Mouse (Mus musculus) lung, adult 2 months (tissue): ENCODE data around the gene Panx3.

ENCODE experiments used
- CTCF ChIP-seq: fragments of 200-500 bp; IDR thresholded peaks from 2 replicates; pipeline ENCODE4 v1.5.1; 2011; ENCODE audit warnings: mild to moderate bottlenecking, low read length, control low read depth; ENCODE audit not compliant: insufficient read depth
- POLR2A ChIP-seq: fragments of 200-500 bp; IDR thresholded peaks from 2 replicates; pipeline ENCODE4 v1.6.1; 2011; ENCODE audit warnings: low read depth, mild to moderate bottlenecking, control low read depth, low read length, borderline replicate concordance; ENCODE audit errors: extremely low read depth

GRCm38 (mm10) chr9:37659413-37659812, 9.6 kb downstream of the Panx3 start:
- TF ChIP-seq CTCF (no peak), POLR2A (no peak)
